Mouse (Mus musculus): ENCODE measurements around the gene Calhm6. TPM values are rescaled to one million over a fixed set of nuclear protein-coding genes. Genes with fewer than 3 reads are reported as not detected.

Gene Calhm6
- 9.5 TPM for polyA plus RNA-seq (2017; shearing (Covaris generic))

DNA sequence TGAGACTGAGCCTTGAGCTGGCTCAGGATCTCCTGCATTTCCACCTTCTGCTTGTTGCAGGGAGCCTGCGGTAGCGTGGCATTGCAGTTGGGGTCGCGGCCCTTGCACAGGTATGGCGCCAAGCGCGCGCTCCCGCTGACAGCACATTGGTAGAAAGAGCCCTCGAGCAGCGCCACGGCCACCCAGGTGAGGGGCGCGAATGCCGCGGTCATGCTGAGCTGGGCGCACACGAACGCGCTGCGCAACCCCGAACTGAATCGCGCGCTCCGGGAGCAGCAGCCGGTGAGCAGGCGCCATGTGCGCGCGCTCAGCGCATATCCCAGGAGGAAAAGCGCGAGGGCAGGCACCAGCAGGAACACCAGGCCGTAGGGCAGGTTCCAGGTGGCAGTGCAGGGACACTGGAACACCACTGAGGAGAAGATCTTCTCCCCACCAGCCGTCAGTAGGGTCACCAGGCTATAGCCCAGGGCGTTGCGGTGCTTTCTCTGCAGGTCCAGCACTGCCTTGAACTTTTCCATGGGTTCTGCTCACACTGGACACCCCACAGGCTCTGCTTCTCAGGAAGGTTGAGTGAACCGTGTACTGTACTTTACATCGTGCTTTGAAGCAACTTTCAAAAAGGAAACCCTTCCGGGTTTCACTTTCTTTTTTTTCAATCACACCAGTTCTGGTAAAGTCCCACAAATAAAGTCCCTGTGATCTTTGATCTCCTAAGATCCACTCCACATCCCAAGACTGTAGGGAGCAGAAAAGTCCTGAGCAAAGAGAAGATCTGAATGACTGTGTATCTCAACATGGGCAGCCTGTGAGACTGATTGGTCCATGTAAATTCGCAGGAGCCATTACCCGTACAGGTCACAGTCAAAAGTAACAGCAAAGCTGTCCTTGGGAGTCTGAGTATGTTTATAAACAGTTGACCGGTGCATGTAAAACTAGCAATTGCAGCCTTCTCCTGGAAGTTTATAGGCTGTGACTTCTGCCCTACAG, at the start of gene Calhm6:
TSS of gene Calhm6 (minus strand) at position 593 of the 987 bp plus-strand sequence.

DNA sequence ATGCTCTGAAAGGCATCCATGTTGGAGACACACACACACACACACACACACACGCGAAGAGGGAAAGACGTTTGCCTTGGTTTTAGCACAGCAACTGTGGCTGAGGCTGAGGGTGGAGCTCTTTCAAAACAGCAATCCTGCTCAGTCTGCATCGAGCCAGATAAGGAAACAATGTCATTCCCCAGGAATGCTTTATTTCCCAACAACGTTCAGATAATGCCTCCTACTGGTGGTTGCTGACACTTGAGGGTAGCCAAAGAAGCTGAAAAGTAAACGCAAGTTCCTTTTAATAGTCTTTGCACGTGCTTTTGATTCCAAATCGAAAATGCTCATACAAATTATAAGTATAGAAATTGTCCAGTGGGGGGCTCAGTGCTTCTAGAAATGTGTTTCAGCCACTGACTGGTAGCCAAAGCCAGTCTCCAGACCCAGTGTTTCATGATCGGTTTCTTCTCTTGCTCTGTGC, 31.3 kb downstream of the Calhm6 start, which contains the start of gene Calhm5:
TSS of gene Calhm5 (minus strand) at position 102 of the 466 bp plus-strand sequence.

Other genes with a start within 250 kb of the Calhm6 start
- 0.20 TPM for gene Rsph4a, start 222.9 kb downstream of the Calhm6 start, polyA plus RNA-seq (2017; shearing (Covaris generic))
- gene Zup1, start 176.7 kb downstream of the Calhm6 start, polyA plus RNA-seq (2017; shearing (Covaris generic)): 46.9 TPM
- 85.3 TPM for gene Rwdd1, start 108.4 kb downstream of the Calhm6 start, polyA plus RNA-seq (2017; shearing (Covaris generic))
- gene Trappc3l, start 90.4 kb downstream of the Calhm6 start, polyA plus RNA-seq (2017; shearing (Covaris generic)): not detected
- gene Calhm4, start 83.7 kb downstream of the Calhm6 start, polyA plus RNA-seq (2017; shearing (Covaris generic)): not detected
- not detected for gene Calhm5, start 31.5 kb downstream of the Calhm6 start, polyA plus RNA-seq (2017; shearing (Covaris generic))
- 8.8 TPM for gene Dse, start 79.7 kb upstream of the Calhm6 start, polyA plus RNA-seq (2017; shearing (Covaris generic))
- gene Tspyl1, start 154.2 kb upstream of the Calhm6 start, polyA plus RNA-seq (2017; shearing (Covaris generic)): 113 TPM
- 12.5 TPM for gene Tspyl4, start 169.5 kb upstream of the Calhm6 start, polyA plus RNA-seq (2017; shearing (Covaris generic))

Measured in effector memory CD4-positive, alpha-beta T cell, adult 5 months (primary cell).